Mouse (Mus musculus) myocyte (in vitro differentiated cells): ENCODE data around the gene Hltf.

Experiments
- MAX ChIP-seq: IDR thresholded peaks from one replicate; pipeline ENCODE4 v1.6.1; 2011; ENCODE audit warnings: low read depth, mild to moderate bottlenecking, control low read depth
- MYOD1 ChIP-seq, 3 experiments: IDR thresholded peaks; one replicate each; pipeline ENCODE4 v1.6.1; 2011; ENCODE audit warnings: control low read depth in 2 of 3, low read depth in 2 of 3, mild to moderate bottlenecking in 2 of 3, moderate library complexity in 1 of 3; ENCODE audit not compliant: insufficient read length in 2 of 3, control insufficient read depth in 1 of 3
- MYOG ChIP-seq, 3 experiments: IDR thresholded peaks; one replicate each; pipeline ENCODE4 v1.6.1; 2011; ENCODE audit warnings: control low read depth in 2 of 3, low read depth in 2 of 3, mild to moderate bottlenecking in 2 of 3; ENCODE audit not compliant: insufficient read length in 2 of 3, control insufficient read depth in 1 of 3, insufficient read depth in 1 of 3
- POLR2A ChIP-seq: IDR thresholded peaks from one replicate; pipeline ENCODE4 v1.6.1; 2011; ENCODE audit warnings: low read depth, mild to moderate bottlenecking, control low read depth, moderate library complexity; ENCODE audit not compliant: insufficient read length
- POLR2AphosphoS2 ChIP-seq: IDR thresholded peaks from one replicate; pipeline ENCODE4 v1.6.1; 2011; ENCODE audit warnings: low read depth, control low read depth; ENCODE audit not compliant: insufficient read length
- USF1 ChIP-seq: IDR thresholded peaks from one replicate; pipeline ENCODE4 v1.6.1; 2011; ENCODE audit warnings: low read depth, mild to moderate bottlenecking, control low read depth, moderate library complexity

- no peak for TF ChIP-seq USF1
- TF ChIP-seq POLR2A = no peak
- no peak for TF ChIP-seq MYOG (IDR thresholded peaks at IDR 0.05; ENCODE audit: control insufficient read depth in 1 of 3, insufficient read depth in 1 of 3, insufficient read length in 2 of 3, low read depth in 2 of 3)
- no peak for TF ChIP-seq MYOD1 (IDR thresholded peaks at IDR 0.05; ENCODE audit: control insufficient read depth in 1 of 3, insufficient read length in 2 of 3, low read depth in 2 of 3)
- TF ChIP-seq POLR2AphosphoS2 = no peak
- TF ChIP-seq MAX = no peak
These were observed 29.0 kb upstream of the Hltf start for GRCm38 (mm10) chr3:20028640-20029039.
